Mouse (Mus musculus) liver, embryonic 14.5 days (tissue): ENCODE data around the gene Cdyl2. TPM values are rescaled to one million over a fixed set of nuclear protein-coding genes. Genes with fewer than 3 reads are reported as not detected.

Experiments used
- ATAC-seq: fragments of 200-750 bp; cut with Nextera tagmentation; 2 replicates; pipeline ENCODE4 v1.8.0; 2017; ENCODE audit warnings: moderate number of reproducible peaks, mild to moderate bottlenecking, moderate library complexity; ENCODE audit not compliant: insufficient read depth
- DNase-seq, 3 experiments: peaks; one replicate each; pipeline ENCODE4 v3.0.0-alpha.2; 2012 to 2013; ENCODE audit warnings: low read depth in 3 of 3, low spot score in 3 of 3
- H3K27ac ChIP-seq: fragments of 300-500 bp; sonication (generic); 2 replicates; pipeline ENCODE4 v1.5.1; 2014; ENCODE audit warnings: moderate library complexity, mild to moderate bottlenecking, control low read depth, inconsistent platforms
- H3K27me3 ChIP-seq: fragments of 300-500 bp; sonication (generic); 2 replicates; pipeline ENCODE4 v1.6.1; 2014; ENCODE audit warnings: mild to moderate bottlenecking, low read length, moderate library complexity; ENCODE audit not compliant: control insufficient read depth, insufficient read depth
- H3K36me3 ChIP-seq: fragments of 300-500 bp; sonication (generic); replicated peaks from 2 replicates; pipeline ENCODE4 v1.6.1; 2014; ENCODE audit warnings: low read depth; ENCODE audit not compliant: control insufficient read depth, insufficient read depth
- H3K4me1 ChIP-seq, 2 experiments: fragments of 200-500 bp in 1 of 2; fragments of 300-500 bp in 1 of 2; sonication (generic) in 1 of 2; replicated peaks; 2 replicates each; pipeline ENCODE4 v1.6.1; 2012 to 2014; ENCODE audit warnings: antibody characterized with exemption in 1 of 2, inconsistent platforms in 1 of 2, low read length in 1 of 2; ENCODE audit not compliant: control insufficient read depth in 2 of 2, insufficient read depth in 2 of 2
- H3K4me2 ChIP-seq: fragments of 300-500 bp; sonication (generic); 2 replicates; pipeline ENCODE4 v1.6.1; 2014; ENCODE audit warnings: low read depth, mild to moderate bottlenecking, control low read depth, moderate library complexity
- H3K4me3 ChIP-seq, 2 experiments: fragments of 200-500 bp in 1 of 2; fragments of 300-500 bp in 1 of 2; sonication (generic) in 1 of 2; 2 replicates each; pipeline ENCODE4 v1.5.1; 2012 to 2014; ENCODE audit warnings: low read depth in 2 of 2, low read length in 2 of 2, mild to moderate bottlenecking in 2 of 2, control low read depth in 1 of 2, inconsistent platforms in 1 of 2, moderate library complexity in 1 of 2; ENCODE audit not compliant: insufficient read depth in 1 of 2
- H3K9ac ChIP-seq: fragments of 300-500 bp; sonication (generic); replicated peaks from 2 replicates; pipeline ENCODE4 v1.6.1; 2014; ENCODE audit warnings: mild to moderate bottlenecking, control low read depth, moderate library complexity
- H3K9me3 ChIP-seq: fragments of 300-500 bp; sonication (generic); 2 replicates; pipeline ENCODE4 v1.6.1; 2016; ENCODE audit warnings: low read length, mixed read lengths; ENCODE audit not compliant: control insufficient read depth
- CTCF ChIP-seq: IDR thresholded peaks from 2 replicates; pipeline ENCODE4 v1.5.1; 2016; ENCODE audit warnings: antibody characterized with exemption, low read depth, control low read depth
- EP300 ChIP-seq: IDR thresholded peaks from 2 replicates; pipeline ENCODE4 v1.6.1; 2016; ENCODE audit warnings: antibody characterized with exemption, low read depth
- WGBS: fragments of 180-500 bp; shearing (Covaris S2); extraction: QIAGEN DNeasy Blood & Tissue Kit; methylation state at CpG from one replicate; pipeline ENCODE4 v1.1.7; 2014; ENCODE audit not compliant: insufficient replicate concordance; 5-methylcytosine and 5-hydroxymethylcytosine counted together
- polyA plus RNA-seq, 2 experiments: library from polyadenylated mRNA; depleted of rRNA in 1 of 2; stranded (reverse) in 1 of 2; unstranded in 1 of 2; fragments of >200 nt; fragmentation: Nextera tagmentation in 1 of 2; extraction: Ambion mirVana in 1 of 2; gene quantifications; 2 replicates each; pipeline versions ENCODE4 v1.2.1 to v1.2.3; 2012 to 2014

Cdyl2 gene
- polyA plus RNA-seq, 2 experiments: 0.77 to 1.5 TPM

GRCm38 (mm10) chr8:116734176-116734575 is 1.4 kb upstream of the Cdyl2 start:
- H3K4me1 ChIP-seq: peaks cover 0 to 15% of the 10 kb centered on the region in 2 experiments; a peak in 2 of 4 replicates
- DNase-seq (peak in 1 of 3 experiments; percentile 27), ATAC-seq (peak; percentile 58)
- no peak overlapping the region for H3K9ac ChIP-seq
- H3K27ac ChIP-seq: no peak overlapping the region
- H3K4me2 ChIP-seq: peak overlapping the region; percentile 61
- no peaks in the 10 kb centered on the region for H3K36me3 ChIP-seq
- no peaks in the 10 kb centered on the region for H3K27me3 ChIP-seq
- 17% methylated on average over 9 of the region's 9 CpGs for whole genome bisulfite sequencing
- H3K9me3 ChIP-seq: no peaks in the 10 kb centered on the region
- no peak overlapping the region for H3K4me3 ChIP-seq
- peak; percentile 73 for TF ChIP-seq EP300
- no peak for TF ChIP-seq CTCF

- no peaks in the 10 kb centered on the region for H3K27me3 ChIP-seq
- TF ChIP-seq CTCF (no peak), EP300 (no peak)
- no peaks in the 10 kb centered on the region for H3K36me3 ChIP-seq
- H3K4me1 ChIP-seq: peaks cover 0 to 15% of the 10 kb centered on the region in 2 experiments; a peak in 2 of 4 replicates
- DNase-seq (no peak), ATAC-seq (no peak; the same call in 1 of the 2 replicates)
- H3K4me3 ChIP-seq: peak overlapping the region; percentile 32 to 78; a peak in 3 of 4 replicates
- no peak overlapping the region for H3K27ac ChIP-seq
- H3K9me3 ChIP-seq: no peaks in the 10 kb centered on the region
- 23% methylated on average over 3 of the region's 3 CpGs for WGBS
- peak overlapping the region; percentile 61 for H3K4me2 ChIP-seq
- no peak overlapping the region for H3K9ac ChIP-seq
Measured at GRCm38 (mm10) chr8:116733648-116734014, 840 bp upstream of the Cdyl2 start.

GRCm38 (mm10) chr8:116731976-116732683 is 661 bp downstream of the Cdyl2 start:
- peak; percentile 44 for ATAC-seq
- no peak for TF ChIP-seq CTCF
- Histone ChIP-seq H3K36me3 (no peaks in the 10 kb centered on the region), H3K4me2 (peak overlapping the region; percentile 61), H3K9me3 (no peaks in the 10 kb centered on the region), H3K4me1 (peaks cover 0 to 15% of the 10 kb centered on the region in 2 experiments; a peak in 2 of 4 replicates), H3K27me3 (no peaks in the 10 kb centered on the region), H3K4me3 (peak overlapping the region; percentile 78 to 96), H3K9ac (peak overlapping the region; percentile 41), H3K27ac (no peak overlapping the region)
- peak in 1 of 3 experiments; percentile 15 for DNase-seq
- 2% methylated on average over 37 of the region's 46 CpGs for WGBS

- TF ChIP-seq CTCF (no peak), EP300 (no peak)
- no peak for DNase-seq
- no peak overlapping the region for H3K4me3 ChIP-seq
- 63% methylated on average over 2 of the region's 2 CpGs for WGBS
- H3K9me3 ChIP-seq: no peaks in the 10 kb centered on the region; the same call in 1 of the 2 replicates
- no peaks in the 10 kb centered on the region for H3K4me1 ChIP-seq
- ATAC-seq: no peak
- no peak overlapping the region for H3K4me2 ChIP-seq
- no peak overlapping the region for H3K27ac ChIP-seq
- no peaks in the 10 kb centered on the region for H3K36me3 ChIP-seq
- H3K27me3 ChIP-seq: no peaks in the 10 kb centered on the region
- no peak overlapping the region for H3K9ac ChIP-seq
Measured at GRCm38 (mm10) chr8:116721451-116721850, 11.3 kb downstream of the Cdyl2 start.

- no peaks in the 10 kb centered on the region for H3K36me3 ChIP-seq
- no peak overlapping the region for H3K4me2 ChIP-seq
- no peaks in the 10 kb centered on the region for H3K27me3 ChIP-seq
- DNase-seq: no peak
- H3K4me3 ChIP-seq: no peak overlapping the region
- no peak for ATAC-seq
- 60% methylated on average over 3 of the region's 3 CpGs for WGBS
- TF ChIP-seq EP300 (no peak), CTCF (no peak)
- no peak overlapping the region for H3K27ac ChIP-seq
- no peaks in the 10 kb centered on the region for H3K9me3 ChIP-seq
- H3K4me1 ChIP-seq: no peaks in the 10 kb centered on the region
- no peak overlapping the region for H3K9ac ChIP-seq
Measured at GRCm38 (mm10) chr8:116707496-116707895, 25.3 kb downstream of the Cdyl2 start.
